Mouse (Mus musculus): ENCODE data around the gene Rbm11. TPM values are rescaled to one million over a fixed set of nuclear protein-coding genes. Genes with fewer than 3 reads are reported as not detected.

Gene Rbm11
- under 1 TPM in 1 of 2 experiments, not detected in 1; 0.48 TPM for total RNA-seq (2023)

GRCm38 (mm10) chr16:75592671-75593500 is at the start of gene Rbm11:
Rbm11 (plus strand) TSS chr16:75592844.

DNA sequence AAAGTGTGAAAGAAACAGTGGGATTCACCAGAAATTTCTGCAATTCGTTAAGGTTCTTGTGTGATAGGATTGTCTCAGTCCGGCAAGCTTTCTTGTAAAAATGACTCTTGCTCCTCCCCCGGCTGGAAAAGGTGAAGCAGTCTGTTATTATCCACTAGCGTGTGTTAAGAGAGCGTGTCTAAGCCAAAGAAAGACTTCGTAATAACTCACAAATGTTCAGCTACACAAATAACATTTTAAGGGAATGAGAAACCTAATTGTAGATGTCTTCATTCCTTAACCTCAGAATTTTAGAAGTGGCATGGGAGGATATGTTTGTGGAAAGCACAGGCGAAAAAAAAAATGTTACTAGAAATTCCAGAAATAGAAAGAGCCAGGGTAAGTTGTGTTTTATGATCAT is 6.7 kb upstream of the Rbm11 start, which contains the start of gene Lipi:
TSS of gene Lipi (minus strand) at position 101 of the 400 bp plus-strand sequence.

Other genes starting within 250 kb of the Rbm11 start
- not detected for gene Lipi, start 6.8 kb upstream of the Rbm11 start, total RNA-seq (2023)
- 10 to 100 TPM; 22.0 to 24.5 TPM for gene Hspa13, start 174.3 kb downstream of the Rbm11 start, total RNA-seq (2023)

Measured in neutrophil, adult 83 days (primary cell).